Mouse (Mus musculus) liver, embryonic 14.5 days (tissue): ENCODE measurements around the gene Ttll11. TPM values are rescaled to one million over a fixed set of nuclear protein-coding genes. Genes with fewer than 3 reads are reported as not detected.

ENCODE experiments used
- ATAC-seq: fragments of 200-750 bp; cut with Nextera tagmentation; 2 replicates; pipeline ENCODE4 v1.8.0; 2017; ENCODE audit warnings: moderate number of reproducible peaks, mild to moderate bottlenecking, moderate library complexity; ENCODE audit not compliant: insufficient read depth
- DNase-seq, 3 experiments: peaks; one replicate each; pipeline ENCODE4 v3.0.0-alpha.2; 2012 to 2013; ENCODE audit warnings: low read depth in 3 of 3, low spot score in 3 of 3
- H3K27ac ChIP-seq: fragments of 300-500 bp; sonication (generic); 2 replicates; pipeline ENCODE4 v1.5.1; 2014; ENCODE audit warnings: moderate library complexity, mild to moderate bottlenecking, control low read depth, inconsistent platforms
- H3K27me3 ChIP-seq: fragments of 300-500 bp; sonication (generic); 2 replicates; pipeline ENCODE4 v1.6.1; 2014; ENCODE audit warnings: mild to moderate bottlenecking, low read length, moderate library complexity; ENCODE audit not compliant: control insufficient read depth, insufficient read depth
- H3K36me3 ChIP-seq: fragments of 300-500 bp; sonication (generic); replicated peaks from 2 replicates; pipeline ENCODE4 v1.6.1; 2014; ENCODE audit warnings: low read depth; ENCODE audit not compliant: control insufficient read depth, insufficient read depth
- H3K4me1 ChIP-seq, 2 experiments: fragments of 200-500 bp in 1 of 2; fragments of 300-500 bp in 1 of 2; sonication (generic) in 1 of 2; replicated peaks; 2 replicates each; pipeline ENCODE4 v1.6.1; 2012 to 2014; ENCODE audit warnings: antibody characterized with exemption in 1 of 2, inconsistent platforms in 1 of 2, low read length in 1 of 2; ENCODE audit not compliant: control insufficient read depth in 2 of 2, insufficient read depth in 2 of 2
- H3K4me2 ChIP-seq: fragments of 300-500 bp; sonication (generic); 2 replicates; pipeline ENCODE4 v1.6.1; 2014; ENCODE audit warnings: low read depth, mild to moderate bottlenecking, control low read depth, moderate library complexity
- H3K4me3 ChIP-seq, 2 experiments: fragments of 200-500 bp in 1 of 2; fragments of 300-500 bp in 1 of 2; sonication (generic) in 1 of 2; 2 replicates each; pipeline ENCODE4 v1.5.1; 2012 to 2014; ENCODE audit warnings: low read depth in 2 of 2, low read length in 2 of 2, mild to moderate bottlenecking in 2 of 2, control low read depth in 1 of 2, inconsistent platforms in 1 of 2, moderate library complexity in 1 of 2; ENCODE audit not compliant: insufficient read depth in 1 of 2
- H3K9ac ChIP-seq: fragments of 300-500 bp; sonication (generic); replicated peaks from 2 replicates; pipeline ENCODE4 v1.6.1; 2014; ENCODE audit warnings: mild to moderate bottlenecking, control low read depth, moderate library complexity
- H3K9me3 ChIP-seq: fragments of 300-500 bp; sonication (generic); 2 replicates; pipeline ENCODE4 v1.6.1; 2016; ENCODE audit warnings: low read length, mixed read lengths; ENCODE audit not compliant: control insufficient read depth
- CTCF ChIP-seq: IDR thresholded peaks from 2 replicates; pipeline ENCODE4 v1.5.1; 2016; ENCODE audit warnings: antibody characterized with exemption, low read depth, control low read depth
- EP300 ChIP-seq: IDR thresholded peaks from 2 replicates; pipeline ENCODE4 v1.6.1; 2016; ENCODE audit warnings: antibody characterized with exemption, low read depth
- WGBS: fragments of 180-500 bp; shearing (Covaris S2); extraction: QIAGEN DNeasy Blood & Tissue Kit; methylation state at CpG from one replicate; pipeline ENCODE4 v1.1.7; 2014; ENCODE audit not compliant: insufficient replicate concordance; 5-methylcytosine and 5-hydroxymethylcytosine counted together
- polyA plus RNA-seq, 2 experiments: library from polyadenylated mRNA; depleted of rRNA in 1 of 2; stranded (reverse) in 1 of 2; unstranded in 1 of 2; fragments of >200 nt; fragmentation: Nextera tagmentation in 1 of 2; extraction: Ambion mirVana in 1 of 2; gene quantifications; 2 replicates each; pipeline versions ENCODE4 v1.2.1 to v1.2.3; 2012 to 2014

The Ttll11 gene
- polyA plus RNA-seq, 2 experiments: 0.42 to 0.83 TPM

- Histone ChIP-seq H3K27ac (no peak overlapping the region), H3K4me1 (peaks cover 0 to 3% of the 10 kb centered on the region in 2 experiments; a peak in 1 of 4 replicates), H3K9ac (no peak overlapping the region), H3K4me3 (no peak overlapping the region), H3K36me3 (no peaks in the 10 kb centered on the region), H3K4me2 (no peak overlapping the region), H3K27me3 (no peaks in the 10 kb centered on the region), H3K9me3 (no peaks in the 10 kb centered on the region)
- 53% methylated on average over 7 of the region's 7 CpGs for WGBS
- ATAC-seq: no peak
- TF ChIP-seq EP300 (no peak), CTCF (no peak)
- no peak for DNase-seq
Observed at GRCm38 (mm10) chr2:35859708-35860393, 119.9 kb downstream of the Ttll11 start.

GRCm38 (mm10) chr2:35858281-35858680 is 121.4 kb downstream of the Ttll11 start:
- ATAC-seq (no peak), DNase-seq (no peak)
- H3K9me3 ChIP-seq: no peaks in the 10 kb centered on the region
- H3K4me3 ChIP-seq: no peak overlapping the region
- no peaks in the 10 kb centered on the region for H3K27me3 ChIP-seq
- H3K4me1 ChIP-seq: peaks cover 0 to 3% of the 10 kb centered on the region in 2 experiments; a peak in 1 of 4 replicates
- no peaks in the 10 kb centered on the region for H3K36me3 ChIP-seq
- no peak overlapping the region for H3K4me2 ChIP-seq
- TF ChIP-seq EP300: no peak
- no peak for TF ChIP-seq CTCF
- 60% methylated on average over 6 of the region's 6 CpGs for WGBS
- H3K27ac ChIP-seq: no peak overlapping the region
- no peak overlapping the region for H3K9ac ChIP-seq

- DNase-seq: no peak
- H3K4me2 ChIP-seq: no peak overlapping the region
- no peaks in the 10 kb centered on the region for H3K27me3 ChIP-seq
- no peak overlapping the region for H3K27ac ChIP-seq
- no peak overlapping the region for H3K9ac ChIP-seq
- ATAC-seq: no peak
- WGBS: 54% methylated on average over 2 of the region's 2 CpGs
- H3K4me3 ChIP-seq: no peak overlapping the region
- TF ChIP-seq EP300 (no peak), CTCF (no peak)
- no peaks in the 10 kb centered on the region for H3K9me3 ChIP-seq
- no peaks in the 10 kb centered on the region for H3K36me3 ChIP-seq
- H3K4me1 ChIP-seq: peaks cover 0 to 3% of the 10 kb centered on the region in 2 experiments; a peak in 1 of 4 replicates
Observed at GRCm38 (mm10) chr2:35856901-35857300, 122.8 kb downstream of the Ttll11 start.

DNA sequence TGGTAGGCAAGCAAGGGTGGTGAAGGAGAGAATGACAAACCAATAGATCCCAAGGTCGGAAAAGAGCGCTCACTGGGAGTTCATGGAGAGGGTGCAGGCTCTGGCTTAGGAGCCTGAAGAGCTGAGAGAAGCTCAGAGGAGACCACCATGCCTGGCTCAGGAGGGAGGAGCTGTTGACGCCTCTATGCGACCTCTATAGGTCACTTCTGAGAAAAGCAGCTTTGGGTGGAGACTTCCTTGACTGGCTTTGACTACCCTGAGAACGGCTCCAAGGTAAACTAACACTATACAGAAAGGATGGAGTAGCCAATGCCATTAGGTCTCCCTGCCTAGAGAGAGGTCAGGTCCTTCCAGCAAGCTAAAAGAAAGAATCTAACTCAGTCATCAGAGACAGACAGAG is 124.8 kb downstream of the Ttll11 start:
- no peaks in the 10 kb centered on the region for H3K9me3 ChIP-seq
- H3K9ac ChIP-seq: no peak overlapping the region
- H3K27me3 ChIP-seq: no peaks in the 10 kb centered on the region
- DNase-seq (no peak), ATAC-seq (no peak)
- H3K27ac ChIP-seq: no peak overlapping the region
- no peaks in the 10 kb centered on the region for H3K36me3 ChIP-seq
- no peak overlapping the region for H3K4me2 ChIP-seq
- no peak overlapping the region for H3K4me3 ChIP-seq
- H3K4me1 ChIP-seq: no peaks in the 10 kb centered on the region
- 24% methylated on average over 5 of the region's 5 CpGs for WGBS
- TF ChIP-seq CTCF: peak; percentile 43
- no peak for TF ChIP-seq EP300

DNA sequence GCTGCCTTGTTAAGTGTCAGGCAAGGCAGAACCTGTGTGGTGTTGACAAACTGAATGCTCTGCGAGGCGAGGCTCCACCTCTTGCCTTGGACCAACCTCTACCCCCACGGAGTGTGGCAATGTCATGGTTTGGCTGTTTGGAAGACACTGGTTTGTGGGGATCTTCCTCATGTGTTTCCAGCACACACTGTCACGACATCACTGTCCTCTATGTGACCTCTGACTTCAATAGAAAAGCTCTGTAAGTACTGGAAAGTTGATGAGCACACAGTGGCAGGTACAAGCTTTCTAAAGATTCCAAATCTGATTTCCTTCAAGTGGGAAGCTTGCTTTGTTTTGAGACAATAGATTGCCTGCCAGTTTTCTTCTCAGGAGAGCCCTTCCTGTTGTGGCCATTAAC is 126.7 kb downstream of the Ttll11 start:
- no peak overlapping the region for H3K9ac ChIP-seq
- H3K9me3 ChIP-seq: no peaks in the 10 kb centered on the region
- WGBS: 45% methylated on average over 4 of the region's 4 CpGs
- no peak overlapping the region for H3K27ac ChIP-seq
- H3K4me2 ChIP-seq: no peak overlapping the region
- no peak for DNase-seq
- H3K4me3 ChIP-seq: no peak overlapping the region
- no peak for ATAC-seq
- H3K4me1 ChIP-seq: no peaks in the 10 kb centered on the region
- H3K36me3 ChIP-seq: no peaks in the 10 kb centered on the region
- H3K27me3 ChIP-seq: no peaks in the 10 kb centered on the region
- TF ChIP-seq EP300 (no peak), CTCF (no peak)
